Mouse (Mus musculus) C2C12 (cell line): Measurements from ENCODE around the gene Mb. TPM values are rescaled to one million over a fixed set of nuclear protein-coding genes. Genes with fewer than 3 reads are reported as not detected.

ENCODE experiments used
- H3K27me3 ChIP-seq: one replicate; pipeline ENCODE4 v1.6.1; 2011; ENCODE audit not compliant: control insufficient read depth, insufficient read depth, insufficient read length
- H3K36me3 ChIP-seq: one replicate; pipeline ENCODE4 v1.6.1; 2011; ENCODE audit not compliant: control insufficient read depth, insufficient read depth
- H3K4me3 ChIP-seq: one replicate; pipeline ENCODE4 v1.5.1; 2011; ENCODE audit warnings: mild to moderate bottlenecking, control low read depth; ENCODE audit not compliant: poor library complexity, insufficient read depth, severe bottlenecking
- H3K79me2 ChIP-seq: one replicate; pipeline ENCODE4 v1.6.1; 2011; ENCODE audit not compliant: control insufficient read depth, insufficient read depth
- H3K79me3 ChIP-seq: one replicate; pipeline ENCODE4 v1.6.1; 2011; ENCODE audit warnings: low read depth, control low read depth
- H3ac ChIP-seq: one replicate; pipeline ENCODE3; 2011; ENCODE audit warnings: low read depth; ENCODE audit not compliant: control insufficient read depth, insufficient read length
- CEBPB ChIP-seq: IDR thresholded peaks from one replicate; pipeline ENCODE4 v1.6.1; 2011; ENCODE audit warnings: low read depth, mild to moderate bottlenecking, control low read depth, moderate library complexity
- CTCF ChIP-seq: IDR thresholded peaks from one replicate; pipeline ENCODE4 v1.5.1; 2011; ENCODE audit not compliant: control insufficient read depth, insufficient read depth, insufficient read length
- FOSL1 ChIP-seq: IDR thresholded peaks from one replicate; pipeline ENCODE4 v1.8.0; 2011; ENCODE audit warnings: mild to moderate bottlenecking, low read length; ENCODE audit not compliant: poor library complexity, insufficient read depth, severe bottlenecking
- MAX ChIP-seq: IDR thresholded peaks from one replicate; pipeline ENCODE4 v1.6.1; 2011; ENCODE audit warnings: mild to moderate bottlenecking, control low read depth
- MYOD1 ChIP-seq: IDR thresholded peaks from one replicate; pipeline ENCODE4 v1.6.1; 2011; ENCODE audit warnings: low read depth; ENCODE audit not compliant: control insufficient read depth, insufficient read length
- MYOG ChIP-seq: IDR thresholded peaks from one replicate; pipeline ENCODE4 v1.6.1; 2011; ENCODE audit not compliant: control insufficient read depth, insufficient read length; ENCODE audit errors: extremely low read depth
- USF1 ChIP-seq: IDR thresholded peaks from one replicate; pipeline ENCODE4 v1.6.1; 2011; ENCODE audit warnings: low read depth, mild to moderate bottlenecking, control low read depth, moderate library complexity
- long read RNA-seq, 2 experiments: library from polyadenylated mRNA; unstranded; transcript quantifications; one replicate each; pipeline ENCODE4 v2.0.0; 2019 to 2020
- polyA plus RNA-seq: library from polyadenylated mRNA; unstranded; fragments of >200 nt; fragmentation: generic; extraction: Trizol; gene quantifications from one replicate; pipeline ENCODE4 v1.2.1, GENCODE M21; 2012; ENCODE audit warnings: missing spikeins

Gene Mb
- polyA plus RNA-seq = 3.1 TPM
- long read RNA-seq, experiment 1, transcript Mb-203 (3 exons, 1,104 nt) = major isoform, 7 of 11 reads
- long read RNA-seq, experiment 1, partial matches to known transcripts = 2 of 11 reads
- long read RNA-seq, experiment 1, other reads (novel, unspliced or antisense) = 1 of 11 reads
- long read RNA-seq, experiment 2 = 0 reads

- no peak for TF ChIP-seq MYOG
- no peak for TF ChIP-seq CTCF
- no peak for TF ChIP-seq MAX
- TF ChIP-seq MYOD1 = no peak
- TF ChIP-seq CEBPB = no peak
- no peak for TF ChIP-seq USF1
- TF ChIP-seq FOSL1 = no peak
- no peak within 1 kb of the TSS for H3K4me3 ChIP-seq
- H3K27me3 ChIP-seq = peaks cover 15% of the 10 kb centered on the region
- H3K36me3 ChIP-seq = no peaks in the 10 kb centered on the region
- no peak within 1 kb of the TSS for H3ac ChIP-seq
- H3K79me2 ChIP-seq = no peaks in the 10 kb centered on the region
- no peaks in the 10 kb centered on the region for H3K79me3 ChIP-seq
Measured at GRCm38 (mm10) chr15:77050570-77050969, at the start of gene Mb. Gene Mb, minus strand, starts transcription at chr15:77050670.

- H3K79me3 ChIP-seq = peaks cover under 1% of the 10 kb centered on the region
- TF ChIP-seq CEBPB (no peak), MAX (no peak), MYOD1 (no peak), USF1 (no peak), CTCF (no peak), MYOG (no peak), FOSL1 (no peak)
- H3K36me3 ChIP-seq = peaks cover 98% of the 10 kb centered on the region
- H3K79me2 ChIP-seq = peaks cover 17% of the 10 kb centered on the region
- H3K4me3 ChIP-seq = no peak overlapping the region
- H3ac ChIP-seq = no peak overlapping the region
- H3K27me3 ChIP-seq = no peaks in the 10 kb centered on the region
Measured at GRCm38 (mm10) chr15:77099756-77100155, 49.3 kb upstream of the Mb start.

- Histone ChIP-seq H3K36me3 (peaks cover 99% of the 10 kb centered on the region), H3K27me3 (no peaks in the 10 kb centered on the region), H3K79me3 (no peaks in the 10 kb centered on the region), H3K4me3 (no peak overlapping the region), H3ac (no peak overlapping the region), H3K79me2 (peaks cover 15% of the 10 kb centered on the region)
- TF ChIP-seq MYOD1 = no peak
- TF ChIP-seq FOSL1 = no peak
- no peak for TF ChIP-seq USF1
- no peak for TF ChIP-seq MYOG
- TF ChIP-seq CTCF = no peak
Measured at GRCm38 (mm10) chr15:77097358-77097757, 46.9 kb upstream of the Mb start.

GRCm38 (mm10) chr15:77095216-77095615, 44.7 kb upstream of the Mb start:
- TF ChIP-seq MYOD1 (no peak), CEBPB (peak; percentile 33)
- no peaks in the 10 kb centered on the region for H3K27me3 ChIP-seq
- H3K79me3 ChIP-seq = no peaks in the 10 kb centered on the region
- no peak overlapping the region for H3K4me3 ChIP-seq
- H3K79me2 ChIP-seq = peaks cover 8% of the 10 kb centered on the region
- no peak overlapping the region for H3ac ChIP-seq
- H3K36me3 ChIP-seq = peaks cover 99% of the 10 kb centered on the region

- no peak overlapping the region for H3ac ChIP-seq
- no peaks in the 10 kb centered on the region for H3K27me3 ChIP-seq
- H3K4me3 ChIP-seq = no peak overlapping the region
- peaks cover 98% of the 10 kb centered on the region for H3K36me3 ChIP-seq
- H3K79me3 ChIP-seq = no peaks in the 10 kb centered on the region
- TF ChIP-seq USF1 = no peak
- no peak for TF ChIP-seq MAX
- TF ChIP-seq MYOG = no peak
- H3K79me2 ChIP-seq = peaks cover 8% of the 10 kb centered on the region
Measured at GRCm38 (mm10) chr15:77094431-77094830, 44.0 kb upstream of the Mb start.

GRCm38 (mm10) chr15:77091394-77091793, 40.9 kb upstream of the Mb start:
- no peaks in the 10 kb centered on the region for H3K79me3 ChIP-seq
- H3K36me3 ChIP-seq = peaks cover 93% of the 10 kb centered on the region
- H3K27me3 ChIP-seq = no peaks in the 10 kb centered on the region
- TF ChIP-seq FOSL1 = no peak
- no peak for TF ChIP-seq MYOG
- no peak for TF ChIP-seq USF1
- no peak for TF ChIP-seq MYOD1
- no peak for TF ChIP-seq MAX
- TF ChIP-seq CEBPB = no peak
- no peak for TF ChIP-seq CTCF
- peaks cover 25% of the 10 kb centered on the region for H3K79me2 ChIP-seq
- H3K4me3 ChIP-seq = no peak overlapping the region
- H3ac ChIP-seq = no peak overlapping the region
